Mouse (Mus musculus) midbrain, postnatal 0 days (tissue): ENCODE measurements around the gene Lama5. TPM values are rescaled to one million over a fixed set of nuclear protein-coding genes. Genes with fewer than 3 reads are reported as not detected.
A peak's percentile ranks its signal among the peaks of the same experiment; 100 is the strongest.

Source experiments
- ATAC-seq: fragments of 200-750 bp; cut with Nextera tagmentation; 2 replicates; pipeline ENCODE4 v1.8.0; 2017; ENCODE audit warnings: moderate number of reproducible peaks, mild to moderate bottlenecking, moderate TSS enrichment, moderate library complexity; ENCODE audit not compliant: low FRiP score
- DNase-seq: peaks from one replicate; pipeline ENCODE4 v3.0.0-alpha.2; 2015; ENCODE audit warnings: low spot score
- H3K27ac ChIP-seq: fragments of 300-500 bp; sonication (generic); 2 replicates; pipeline ENCODE4 v1.5.1; 2014; ENCODE audit warnings: low read depth, mild to moderate bottlenecking, low read length, mixed read lengths
- H3K27me3 ChIP-seq: fragments of 300-500 bp; sonication (generic); 2 replicates; pipeline ENCODE4 v1.6.1; 2014; ENCODE audit warnings: low read length, control low read depth, mixed read lengths; ENCODE audit not compliant: insufficient read depth
- H3K36me3 ChIP-seq: fragments of 300-500 bp; sonication (generic); 2 replicates; pipeline ENCODE4 v1.6.1; 2014; ENCODE audit warnings: low read length, control low read depth, mixed read lengths; ENCODE audit not compliant: insufficient read depth
- H3K4me1 ChIP-seq: fragments of 300-500 bp; sonication (generic); 2 replicates; pipeline ENCODE4 v1.6.1; 2014; ENCODE audit warnings: mild to moderate bottlenecking, control low read depth, antibody characterized with exemption, low read length, mixed read lengths; ENCODE audit not compliant: insufficient read depth
- H3K4me2 ChIP-seq: fragments of 300-500 bp; sonication (generic); 2 replicates; pipeline ENCODE4 v1.6.1; 2014; ENCODE audit warnings: low read depth, mild to moderate bottlenecking, low read length, mixed read lengths; ENCODE audit not compliant: poor library complexity, severe bottlenecking
- H3K4me3 ChIP-seq: fragments of 300-500 bp; sonication (generic); 2 replicates; pipeline ENCODE4 v1.5.1; 2014; ENCODE audit warnings: low read depth, mild to moderate bottlenecking, low read length, moderate library complexity
- H3K9ac ChIP-seq: fragments of 300-500 bp; sonication (generic); replicated peaks from 2 replicates; pipeline ENCODE4 v1.6.1; 2014; ENCODE audit warnings: mild to moderate bottlenecking, low read length, moderate library complexity, mixed read lengths; ENCODE audit not compliant: poor library complexity, severe bottlenecking
- H3K9me3 ChIP-seq: fragments of 300-500 bp; sonication (generic); 2 replicates; pipeline ENCODE4 v1.6.1; 2016; ENCODE audit warnings: low read length, control low read depth
- CTCF ChIP-seq: IDR thresholded peaks from 2 replicates; pipeline ENCODE4 v1.5.1; 2016; ENCODE audit warnings: antibody characterized with exemption, mild to moderate bottlenecking
- WGBS: fragments of 180-500 bp; shearing (Covaris S2); extraction: QIAGEN DNeasy Blood & Tissue Kit; methylation state at CpG from one replicate; pipeline ENCODE4 v1.1.7; 2014; 5-methylcytosine and 5-hydroxymethylcytosine counted together
- polyA plus RNA-seq: library from polyadenylated mRNA; unstranded; fragments of >200 nt; fragmentation: Nextera tagmentation; extraction: Ambion mirVana; gene quantifications from 2 replicates; pipeline ENCODE4 v1.2.1, GENCODE M21; 2015
- total RNA-seq: library from RNA; depleted of rRNA; stranded (reverse); fragments of >200 nt; gene quantifications from 2 replicates; pipeline ENCODE4 v1.2.3, GENCODE M21; 2014

Lama5 gene
- total and polyA plus RNA-seq, 2 experiments from 2014 or later: 1.8 to 8.9 TPM

DNA sequence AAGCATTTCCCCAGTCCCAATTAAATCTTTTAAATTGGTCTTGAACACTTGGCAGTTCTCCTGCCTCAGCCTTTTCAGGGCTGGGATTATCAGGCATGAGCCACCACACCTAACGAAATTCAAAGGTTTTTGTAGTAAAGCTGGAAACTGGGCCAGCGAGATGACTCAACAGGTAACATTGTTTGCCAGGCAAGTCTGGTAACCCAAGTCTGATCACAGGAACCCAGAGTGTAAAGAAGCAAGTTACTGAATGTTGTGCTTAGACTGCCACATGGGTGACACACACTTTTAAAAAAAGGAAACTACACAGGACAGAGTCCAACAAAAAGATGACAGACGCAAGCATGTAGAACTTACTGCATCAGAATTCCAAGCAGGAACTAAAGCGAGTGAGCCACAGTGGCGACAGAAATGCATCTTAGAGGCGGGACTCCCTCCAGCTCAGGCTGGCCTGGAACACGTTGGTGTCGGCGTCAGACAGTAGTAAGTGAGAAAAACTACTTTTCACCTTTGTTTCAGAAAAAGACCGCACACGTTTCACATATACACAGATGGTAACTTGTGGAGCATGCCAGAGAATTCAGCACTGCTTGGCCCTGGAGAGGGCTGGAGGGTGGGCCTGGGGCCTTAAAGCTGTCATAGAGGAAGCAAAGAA, 55.4 kb downstream of the Lama5 start:
- Histone ChIP-seq H3K4me3 (peak overlapping the region; percentile 97; the same call in 1 of the 2 replicates), H3K36me3 (peaks cover 16% of the 10 kb centered on the region), H3K9ac (no peak overlapping the region), H3K27ac (no peak overlapping the region), H3K27me3 (no peaks in the 10 kb centered on the region), H3K4me2 (0 out of 2 replicates have a peak overlapping the region, but pooled peaks have one; percentile 40), H3K9me3 (no peaks in the 10 kb centered on the region), H3K4me1 (peaks cover 7% of the 10 kb centered on the region; the same call in 1 of the 2 replicates)
- no peak for TF ChIP-seq CTCF
- no peak for ATAC-seq
- no peak for DNase-seq
- WGBS: 84% methylated on average over 11 of the region's 11 CpGs

DNA sequence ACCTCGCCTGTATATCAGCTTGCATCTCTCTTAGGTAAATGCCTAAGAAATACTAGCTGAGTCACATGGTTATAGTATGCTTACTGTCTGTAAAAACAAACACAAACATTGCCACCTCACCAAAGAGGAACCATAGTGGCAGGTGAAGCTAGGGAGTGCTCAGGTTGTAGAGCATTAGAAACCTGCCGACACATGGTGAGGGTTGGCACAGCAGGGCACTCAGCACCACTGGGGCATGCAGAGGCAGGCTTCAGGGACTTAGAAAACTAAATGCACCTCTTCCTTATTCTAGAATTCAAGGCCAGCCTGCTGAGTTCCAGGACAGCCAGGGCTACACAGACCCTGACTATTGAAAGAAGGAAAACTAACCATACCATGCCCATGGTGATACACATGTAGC, 58.8 kb downstream of the Lama5 start:
- Histone ChIP-seq H3K27ac (no peak overlapping the region), H3K9ac (no peak overlapping the region), H3K9me3 (no peaks in the 10 kb centered on the region), H3K36me3 (peaks cover 21% of the 10 kb centered on the region), H3K27me3 (no peaks in the 10 kb centered on the region), H3K4me2 (no peak overlapping the region), H3K4me1 (no peaks in the 10 kb centered on the region), H3K4me3 (no peak overlapping the region)
- ATAC-seq: no peak
- DNase-seq: no peak
- WGBS: 85% methylated on average over 2 of the region's 2 CpGs
- TF ChIP-seq CTCF: no peak

- peaks cover 30% of the 10 kb centered on the region for H3K36me3 ChIP-seq
- DNase-seq (peak; percentile 56), ATAC-seq (no peak)
- H3K27me3 ChIP-seq: no peaks in the 10 kb centered on the region
- no peak overlapping the region for H3K4me3 ChIP-seq
- WGBS: 94% methylated on average over 2 of the region's 2 CpGs
- no peaks in the 10 kb centered on the region for H3K9me3 ChIP-seq
- H3K4me2 ChIP-seq: no peak overlapping the region
- no peak for TF ChIP-seq CTCF
- no peaks in the 10 kb centered on the region for H3K4me1 ChIP-seq
- no peak overlapping the region for H3K9ac ChIP-seq
- H3K27ac ChIP-seq: no peak overlapping the region
Measured at GRCm38 (mm10) chr2:180165855-180166254, 59.8 kb downstream of the Lama5 start.

GRCm38 (mm10) chr2:180158627-180159026, 67.0 kb downstream of the Lama5 start:
- no peak overlapping the region for H3K4me3 ChIP-seq
- H3K36me3 ChIP-seq: peaks cover 75% of the 10 kb centered on the region
- no peak for TF ChIP-seq CTCF
- H3K4me2 ChIP-seq: no peak overlapping the region
- no peak overlapping the region for H3K27ac ChIP-seq
- H3K27me3 ChIP-seq: no peaks in the 10 kb centered on the region
- H3K4me1 ChIP-seq: no peaks in the 10 kb centered on the region
- ATAC-seq (no peak), DNase-seq (no peak)
- H3K9ac ChIP-seq: no peak overlapping the region
- 89% methylated on average over 3 of the region's 3 CpGs for WGBS
- no peaks in the 10 kb centered on the region for H3K9me3 ChIP-seq

DNA sequence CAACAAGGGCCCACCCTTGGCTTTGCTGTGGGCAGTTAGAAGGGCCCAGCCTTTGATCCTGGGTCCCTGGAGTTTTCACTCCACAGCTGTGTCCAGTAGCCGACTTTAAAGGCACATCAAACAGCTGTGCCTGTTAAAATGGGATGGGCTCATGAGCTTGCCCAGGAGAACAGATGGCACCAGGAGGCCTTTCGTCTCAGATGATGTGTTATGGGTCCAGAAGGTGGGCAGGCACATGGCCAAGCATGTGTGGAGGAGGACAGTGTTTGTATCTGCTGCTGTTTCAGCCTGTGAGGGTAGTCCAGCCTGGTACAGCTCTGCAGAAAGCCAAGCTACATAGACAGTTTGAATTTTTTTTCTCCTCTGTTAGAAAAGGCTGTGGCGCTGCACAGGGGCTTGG, 70.9 kb downstream of the Lama5 start:
- H3K4me2 ChIP-seq: no peak overlapping the region
- no peak for TF ChIP-seq CTCF
- ATAC-seq: no peak
- no peaks in the 10 kb centered on the region for H3K4me1 ChIP-seq
- no peak overlapping the region for H3K4me3 ChIP-seq
- DNase-seq: peak; percentile 60
- no peak overlapping the region for H3K9ac ChIP-seq
- no peaks in the 10 kb centered on the region for H3K27me3 ChIP-seq
- peaks cover 74% of the 10 kb centered on the region for H3K36me3 ChIP-seq
- H3K9me3 ChIP-seq: no peaks in the 10 kb centered on the region
- no peak overlapping the region for H3K27ac ChIP-seq
- 74% methylated on average over 3 of the region's 3 CpGs for WGBS

- no peak for ATAC-seq
- peaks cover 67% of the 10 kb centered on the region for H3K36me3 ChIP-seq
Measured at GRCm38 (mm10) chr2:180148551-180148950, 77.1 kb downstream of the Lama5 start.

More at GRCm38 (mm10) chr2:180148551-180148950, 77.1 kb downstream of the Lama5 start:
- no peaks in the 10 kb centered on the region for H3K4me1 ChIP-seq
- H3K27me3 ChIP-seq: no peaks in the 10 kb centered on the region
- no peak for TF ChIP-seq CTCF
- DNase-seq: no peak
- H3K9me3 ChIP-seq: no peaks in the 10 kb centered on the region
- no peak overlapping the region for H3K4me3 ChIP-seq
- H3K27ac ChIP-seq: no peak overlapping the region
- no peak overlapping the region for H3K9ac ChIP-seq
- 91% methylated on average over 9 of the region's 9 CpGs for WGBS
- no peak overlapping the region for H3K4me2 ChIP-seq
